Mouse (Mus musculus): ENCODE results near the gene Gm10282.

GRCm38 (mm10) chr8:72259862-72260261 lies 45.2 kb downstream of the Gm10282 start:
- TF ChIP-seq CTCF (IDR thresholded peaks at IDR 0.05 in 2 of 3, conservative IDR thresholded peaks at IDR 0.05 in 1 of 3; ENCODE audit: control insufficient read depth in 1 of 3, insufficient read depth in 1 of 3, low read depth in 2 of 3, low read length in 3 of 3, poor library complexity in 1 of 3, severe bottlenecking in 1 of 3), result no peak
- no peak for TF ChIP-seq MAX (IDR thresholded peaks at IDR 0.05; ENCODE audit: low read length)
- no peak for TF ChIP-seq POLR2A (IDR thresholded peaks at IDR 0.05; ENCODE audit: control insufficient read depth in 1 of 2, insufficient read depth in 1 of 2, low read depth in 1 of 2, low read length in 2 of 2, poor library complexity in 1 of 2)
- TF ChIP-seq RCOR1 (IDR thresholded peaks at IDR 0.05; ENCODE audit: low read depth, low read length), result no peak
- TF ChIP-seq HCFC1 (IDR thresholded peaks at IDR 0.05; ENCODE audit: low read depth, low read length), result no peak
